Mouse (Mus musculus) embryo, embryonic 11 days (tissue): ENCODE results near the gene Scimp.
"Not testable (repeated sequence)": the region's sequence is repeated elsewhere in the genome, so short reads cannot be mapped to it uniquely, and the experiment has no call there.

ENCODE experiments used
- DNase-seq: peaks from one replicate; pipeline ENCODE4 v3.0.0-alpha.2; 2015

Gene Scimp

DNA sequence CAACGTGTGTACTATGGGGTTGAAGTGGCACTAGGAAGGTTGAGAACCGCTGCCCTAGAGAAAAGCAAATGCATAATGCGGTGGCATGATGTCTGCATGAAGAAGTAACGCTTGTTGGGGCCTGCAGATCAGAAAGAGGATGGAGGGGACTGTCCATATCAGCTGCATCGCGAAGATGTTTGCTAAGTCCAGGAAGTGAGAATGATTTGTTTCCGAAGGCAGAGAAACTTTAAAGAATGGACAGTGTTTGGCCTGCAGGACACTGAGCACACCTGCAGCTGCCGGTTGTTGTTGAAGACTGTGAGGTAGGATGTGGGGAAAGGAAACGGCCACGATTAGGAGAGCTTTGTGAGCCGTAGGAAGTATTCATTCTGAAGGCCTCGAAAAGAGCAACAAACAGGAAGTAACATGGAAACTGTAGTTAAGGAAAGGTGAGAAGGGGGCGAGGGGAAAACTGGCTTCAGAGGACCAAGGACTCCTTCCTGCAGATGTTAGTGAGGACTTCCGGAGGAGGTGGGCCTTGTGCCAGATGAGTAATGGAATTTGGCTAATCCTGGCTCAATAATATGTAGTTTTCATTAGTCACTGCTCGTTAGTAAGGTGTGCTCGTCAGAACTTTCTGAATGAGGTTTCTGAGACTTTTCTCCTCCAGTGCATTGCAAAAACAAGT, 46.5 kb downstream of the Scimp start:
- no peak for DNase-seq

GRCm38 (mm10) chr11:70763936-70764808, 48.2 kb downstream of the Scimp start, which contains the start of gene Zfp3:
TSS of gene Zfp3 (plus strand) at chr11:70764209.
- peak; percentile 84 for DNase-seq

DNA sequence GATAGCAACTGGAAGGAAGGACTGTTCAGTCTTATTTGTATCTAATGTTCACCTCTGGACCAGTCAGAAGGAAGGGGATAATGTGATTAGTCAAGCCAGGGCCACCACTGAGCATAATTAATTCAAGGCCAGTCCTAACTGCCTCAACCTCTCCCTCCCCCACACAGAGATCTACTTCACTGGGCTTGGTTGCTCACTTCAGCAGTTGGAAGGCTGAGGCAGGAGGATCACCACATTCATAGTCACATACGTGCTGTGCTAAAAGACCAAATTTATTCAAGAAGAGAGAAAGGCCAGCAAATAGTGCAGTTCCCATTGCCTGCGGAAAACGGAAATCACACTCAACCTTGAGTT, 48.8 kb downstream of the Scimp start:
- DNase-seq, result no peak

DNA sequence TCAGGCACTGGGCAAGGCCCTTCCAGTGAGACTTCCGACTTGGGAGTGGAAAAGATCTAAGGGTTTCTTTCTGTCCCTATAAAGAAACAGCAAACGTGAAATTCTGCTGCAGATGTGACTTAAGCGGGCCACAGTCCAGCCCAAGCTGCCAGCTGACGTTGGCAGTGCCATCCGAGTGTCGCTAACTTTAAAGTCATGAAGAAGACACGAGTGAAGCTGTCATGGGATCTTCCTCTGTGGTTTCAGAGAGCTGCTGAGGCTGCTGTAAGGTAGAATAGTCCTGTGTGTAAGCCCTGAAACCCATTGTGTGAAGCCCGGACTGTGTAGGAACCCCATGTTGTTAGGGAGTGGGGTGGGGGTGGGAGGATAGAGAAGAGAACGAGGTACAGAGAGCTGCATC, 49.7 kb downstream of the Scimp start:
- no peak for DNase-seq

GRCm38 (mm10) chr11:70760446-70760845, 51.9 kb downstream of the Scimp start:
- DNase-seq, result not testable (repeated sequence)

- peak; percentile 80 for DNase-seq
Observed at GRCm38 (mm10) chr11:70755645-70756044, 56.7 kb downstream of the Scimp start.

DNA sequence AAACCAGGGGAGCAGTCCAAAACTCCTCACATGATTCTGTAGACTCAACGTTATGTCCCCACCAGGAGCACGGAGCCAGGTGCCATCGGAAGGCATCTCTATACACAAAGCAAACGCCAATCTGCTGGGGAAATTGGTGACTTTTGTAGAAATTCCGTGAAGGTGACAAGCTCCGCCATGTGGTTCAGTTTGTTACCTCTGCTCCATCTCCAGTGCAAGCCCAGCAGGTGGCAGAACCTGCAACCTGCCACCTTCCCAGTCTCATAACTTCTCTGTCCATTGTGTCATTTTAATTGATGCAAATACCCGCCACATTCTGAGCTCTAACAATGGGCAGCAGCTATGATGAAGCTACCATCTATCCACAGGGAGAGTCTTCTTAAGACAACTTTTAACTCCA, 57.4 kb downstream of the Scimp start:
- DNase-seq, result no peak

DNA sequence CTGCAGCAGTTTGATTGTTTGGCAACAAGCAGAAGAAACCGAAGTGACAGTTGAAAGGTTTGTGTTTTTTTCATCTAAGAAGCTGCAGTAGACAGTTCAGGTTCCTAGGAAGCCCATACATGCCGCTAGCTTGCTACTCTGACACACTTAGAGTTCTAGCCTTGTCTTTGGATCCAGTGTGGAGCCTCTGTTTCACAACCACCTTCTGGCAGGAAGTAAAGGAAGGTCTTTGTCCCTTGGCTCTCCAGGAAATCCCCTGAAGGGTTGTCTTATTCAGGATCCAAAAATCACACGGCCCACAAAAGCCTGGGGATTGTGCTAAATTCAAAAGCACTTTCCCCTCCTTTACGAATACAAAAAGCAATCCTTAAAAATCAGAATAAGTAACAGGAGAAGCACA, 57.9 kb downstream of the Scimp start:
- DNase-seq, result no peak

DNA sequence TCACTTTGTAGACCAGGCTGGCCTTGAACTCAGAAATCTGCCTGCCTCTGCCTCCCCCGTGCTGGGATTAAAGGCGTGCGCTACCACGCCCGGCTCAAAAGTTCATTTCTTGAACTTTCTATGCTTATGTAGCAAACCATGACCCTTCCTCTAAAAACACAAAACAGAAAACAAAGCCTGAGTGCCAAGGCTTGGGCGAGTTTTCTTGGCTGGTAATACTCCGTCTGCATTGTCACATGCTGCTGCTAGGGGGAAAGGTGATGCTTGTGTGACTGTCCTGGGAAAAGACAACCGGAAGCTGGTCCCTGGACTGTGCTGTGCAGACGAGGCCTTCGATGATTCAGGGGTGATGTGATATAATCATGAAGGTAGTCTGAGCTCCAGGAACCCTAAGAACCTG, 59.2 kb downstream of the Scimp start:
- DNase-seq, result no peak

- no peak for DNase-seq
Observed at GRCm38 (mm10) chr11:70752337-70753017, 59.9 kb downstream of the Scimp start.

DNA sequence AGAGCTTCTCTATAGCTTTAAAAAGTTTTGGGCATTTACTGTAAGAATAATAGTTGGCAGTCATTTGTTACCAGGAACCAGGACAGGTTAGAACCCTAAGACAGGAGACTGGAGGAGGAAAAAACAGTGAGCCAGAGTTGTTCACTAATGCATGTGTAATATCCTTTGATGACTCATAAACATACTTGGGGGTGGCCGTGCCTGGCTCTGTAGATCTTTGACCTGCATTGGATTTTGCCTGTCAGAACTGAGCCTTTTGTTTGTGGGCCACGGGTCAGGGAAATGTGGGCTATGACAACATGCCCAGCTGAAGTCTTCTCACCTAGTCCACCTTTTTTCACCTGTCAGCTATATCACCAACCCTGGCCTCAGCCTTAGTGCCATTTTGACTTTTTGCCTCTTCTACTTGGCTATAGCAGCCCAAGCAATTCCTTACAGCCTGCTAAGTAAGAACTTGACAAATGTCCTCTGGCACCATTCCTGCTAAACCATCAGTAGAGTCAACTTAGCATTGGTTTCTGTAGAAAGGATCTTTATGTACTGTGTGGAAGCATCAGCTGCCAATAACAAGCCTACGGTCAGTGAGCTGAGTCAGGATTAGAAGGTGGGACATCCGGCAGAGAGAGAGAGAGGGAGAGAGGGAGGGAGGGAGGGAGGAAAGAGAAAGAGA, 64.4 kb downstream of the Scimp start:
- DNase-seq, result no peak

DNA sequence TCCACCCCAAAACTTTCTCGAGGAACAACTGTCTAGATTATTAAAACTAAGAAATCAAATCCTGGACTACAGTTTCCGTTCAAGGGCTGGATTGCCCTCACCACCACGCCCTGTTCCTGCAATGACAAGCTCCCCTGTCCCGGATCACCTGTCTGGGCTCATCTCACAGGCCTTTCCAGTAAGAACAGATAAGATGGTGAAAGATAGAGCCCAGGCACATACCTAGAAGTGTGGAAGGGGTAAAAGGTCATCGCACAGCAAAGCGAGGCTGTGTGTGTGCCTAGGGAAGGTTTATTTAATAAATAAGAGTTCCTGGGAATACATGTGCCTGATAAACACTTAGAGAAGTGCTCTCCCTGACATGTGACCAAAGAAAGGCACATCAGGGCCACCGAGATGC, 66.8 kb downstream of the Scimp start:
- DNase-seq, result no peak

GRCm38 (mm10) chr11:70742581-70743459, 69.6 kb downstream of the Scimp start:
- DNase-seq, result no peak

GRCm38 (mm10) chr11:70742117-70742516, 70.3 kb downstream of the Scimp start:
- no peak for DNase-seq

DNA sequence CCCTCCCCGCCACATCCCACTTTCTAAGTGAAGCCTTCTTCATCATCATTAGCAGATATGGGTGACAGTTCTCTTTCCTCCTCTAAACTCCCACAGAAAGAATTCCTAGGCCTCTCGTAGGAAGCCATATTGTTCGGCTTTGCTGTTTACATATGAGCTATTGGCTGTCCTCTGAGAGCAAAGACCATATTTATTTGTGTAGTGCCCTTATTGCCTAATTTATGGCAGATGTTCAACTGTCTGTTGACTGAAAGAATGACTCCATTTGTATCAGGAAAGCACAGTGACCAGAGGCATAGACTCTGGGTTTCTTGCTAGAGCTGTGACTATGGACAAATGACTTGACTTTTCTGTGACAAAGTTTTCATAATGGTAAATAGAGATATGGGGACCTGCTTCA, 70.8 kb downstream of the Scimp start:
- DNase-seq, result no peak
